Mouse (Mus musculus) intestine, embryonic 16.5 days (tissue): ENCODE measurements at regions not wholly inside any gene's neighbourhood (a gene's known extent, or its start where the extent isn't known, plus 50 kb on each side); places are given as distances from the start of the nearest gene placed in this dataset.

Experiments
- ATAC-seq: fragments of 200-750 bp; cut with Nextera tagmentation; 2 replicates; pipeline ENCODE4 v1.8.0; 2017; ENCODE audit warnings: moderate TSS enrichment, moderate library complexity
- H3K27ac ChIP-seq: fragments of 300-500 bp; sonication (generic); 2 replicates; pipeline ENCODE4 v1.5.1; 2014; ENCODE audit warnings: mild to moderate bottlenecking, low read length
- H3K27me3 ChIP-seq: fragments of 300-500 bp; sonication (generic); replicated peaks from 2 replicates; pipeline ENCODE4 v1.6.1; 2014; ENCODE audit warnings: low read length, control low read depth, mixed read lengths; ENCODE audit not compliant: control insufficient read depth, insufficient read depth
- H3K36me3 ChIP-seq: fragments of 300-500 bp; sonication (generic); 2 replicates; pipeline ENCODE4 v1.6.1; 2014; ENCODE audit warnings: low read length, control low read depth; ENCODE audit not compliant: control insufficient read depth, insufficient read depth
- H3K4me1 ChIP-seq: fragments of 300-500 bp; sonication (generic); 2 replicates; pipeline ENCODE4 v1.6.1; 2014; ENCODE audit warnings: low read length, control low read depth, mixed read lengths; ENCODE audit not compliant: control insufficient read depth, insufficient read depth
- H3K4me2 ChIP-seq: fragments of 300-500 bp; sonication (generic); 2 replicates; pipeline ENCODE4 v1.6.1; 2014; ENCODE audit warnings: low read depth, low read length, control low read depth
- H3K4me3 ChIP-seq: fragments of 300-500 bp; sonication (generic); 2 replicates; pipeline ENCODE4 v1.5.1; 2014; ENCODE audit warnings: mild to moderate bottlenecking, low read length
- H3K9ac ChIP-seq: fragments of 300-500 bp; sonication (generic); 2 replicates; pipeline ENCODE4 v1.6.1; 2014; ENCODE audit warnings: low read depth, low read length
- H3K9me3 ChIP-seq: fragments of 300-500 bp; sonication (generic); 2 replicates; pipeline ENCODE4 v1.6.1; 2016; ENCODE audit warnings: low read length, control low read depth; ENCODE audit not compliant: control insufficient read depth
- WGBS: fragments of 180-500 bp; shearing (Covaris S2); extraction: QIAGEN DNeasy Blood & Tissue Kit; methylation state at CpG from one replicate; pipeline ENCODE4 v1.1.7; 2014; 5-methylcytosine and 5-hydroxymethylcytosine counted together

DNA sequence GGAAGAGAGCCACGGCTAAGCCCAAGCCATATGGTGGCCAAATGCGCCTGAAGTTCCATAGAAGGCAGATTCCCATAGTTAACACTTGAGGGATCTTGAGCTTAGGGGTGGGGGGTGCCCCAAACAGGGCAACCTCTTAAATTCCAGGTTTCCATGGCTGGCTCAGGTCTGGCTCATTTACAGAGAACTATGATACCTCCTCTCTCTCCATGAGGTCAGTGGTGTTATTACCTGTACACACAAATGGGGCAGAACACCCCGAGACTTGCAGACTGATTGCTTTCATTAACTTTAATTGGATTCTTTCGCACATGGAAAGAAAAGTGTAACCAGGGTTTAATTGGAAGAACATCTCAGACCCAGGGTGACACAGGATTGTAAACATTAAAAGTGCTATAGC is 177.1 kb upstream of the Klhl29 start:
- H3K4me2 ChIP-seq = no peak overlapping the region
- no peak overlapping the region for H3K4me3 ChIP-seq
- H3K9me3 ChIP-seq = no peaks in the 10 kb centered on the region
- no peaks in the 10 kb centered on the region for H3K27me3 ChIP-seq
- WGBS = 74% methylated on average over 4 of the region's 4 CpGs
- no peak overlapping the region for H3K27ac ChIP-seq
- H3K36me3 ChIP-seq = no peaks in the 10 kb centered on the region
- no peaks in the 10 kb centered on the region for H3K4me1 ChIP-seq
- ATAC-seq = no peak
- no peak overlapping the region for H3K9ac ChIP-seq

DNA sequence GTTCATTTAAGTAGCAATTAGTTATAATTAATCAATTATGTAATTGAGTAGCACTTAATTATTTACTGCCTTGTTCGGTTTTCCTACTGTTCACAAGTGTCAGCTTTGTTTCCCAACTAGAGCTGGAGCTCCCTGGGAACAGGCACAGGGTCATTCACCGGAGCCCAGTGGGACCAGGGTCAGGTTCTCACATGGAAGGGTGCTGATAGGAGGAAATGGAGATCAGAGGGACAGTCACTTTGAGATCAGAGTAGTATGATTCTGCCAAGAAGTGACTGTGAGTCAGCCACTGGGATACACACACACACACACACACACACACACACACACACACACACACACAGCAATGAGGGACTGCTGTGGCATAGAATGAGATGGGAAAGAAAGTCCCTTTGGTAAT is 176.4 kb upstream of the Klhl29 start:
- no peak for ATAC-seq
- 56% methylated on average over 2 of the region's 2 CpGs for WGBS
- H3K27ac ChIP-seq = no peak overlapping the region
- no peaks in the 10 kb centered on the region for H3K27me3 ChIP-seq
- no peak overlapping the region for H3K9ac ChIP-seq
- H3K4me2 ChIP-seq = no peak overlapping the region
- H3K9me3 ChIP-seq = no peaks in the 10 kb centered on the region
- no peaks in the 10 kb centered on the region for H3K36me3 ChIP-seq
- H3K4me1 ChIP-seq = no peaks in the 10 kb centered on the region
- H3K4me3 ChIP-seq = no peak overlapping the region

DNA sequence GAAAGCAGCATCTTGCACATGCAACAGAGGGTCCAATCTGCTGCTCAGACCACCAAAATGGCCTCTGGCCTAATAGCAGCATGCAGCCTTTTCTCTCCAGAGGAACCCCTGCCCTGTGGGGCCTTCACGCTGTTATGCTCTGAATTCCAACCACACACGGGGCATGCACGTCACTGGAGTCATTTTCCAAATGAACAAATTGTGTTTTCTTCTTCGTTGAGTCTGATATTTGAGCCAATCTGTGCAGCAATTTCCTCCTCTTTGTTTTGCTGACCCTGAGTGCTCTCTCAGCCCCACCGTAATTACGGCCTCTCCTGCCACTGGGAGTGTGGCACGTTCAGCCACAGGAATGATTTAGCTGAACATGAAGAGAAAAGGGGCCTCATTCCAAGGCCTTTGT is 174.3 kb upstream of the Klhl29 start:
- WGBS = 59% methylated on average over 7 of the region's 7 CpGs
- no peak overlapping the region for H3K9ac ChIP-seq
- H3K4me2 ChIP-seq = no peak overlapping the region
- H3K27ac ChIP-seq = no peak overlapping the region
- no peaks in the 10 kb centered on the region for H3K9me3 ChIP-seq
- no peaks in the 10 kb centered on the region for H3K4me1 ChIP-seq
- H3K4me3 ChIP-seq = no peak overlapping the region
- H3K27me3 ChIP-seq = no peaks in the 10 kb centered on the region
- H3K36me3 ChIP-seq = no peaks in the 10 kb centered on the region
- ATAC-seq = no peak

DNA sequence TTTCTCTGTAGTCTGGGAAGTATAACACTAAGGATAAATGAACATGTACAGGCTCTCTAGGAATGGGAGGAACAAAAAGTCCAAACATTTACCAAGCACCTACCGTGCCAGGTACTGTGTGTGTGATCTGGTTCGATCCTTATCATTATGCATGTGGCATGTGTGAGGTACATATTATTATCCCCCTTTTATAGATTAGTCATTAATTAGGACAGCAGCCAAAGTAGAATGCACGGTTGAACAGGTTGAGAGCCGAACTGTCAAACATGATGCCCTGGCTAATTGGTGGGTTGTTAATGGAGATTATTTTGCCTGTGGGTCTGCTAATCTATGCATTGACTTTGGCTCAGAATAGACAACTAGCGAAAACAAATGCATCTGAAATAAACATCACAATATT is 172.2 kb upstream of the Klhl29 start:
- 79% methylated on average over 5 of the region's 5 CpGs for WGBS
- no peak overlapping the region for H3K4me3 ChIP-seq

DNA sequence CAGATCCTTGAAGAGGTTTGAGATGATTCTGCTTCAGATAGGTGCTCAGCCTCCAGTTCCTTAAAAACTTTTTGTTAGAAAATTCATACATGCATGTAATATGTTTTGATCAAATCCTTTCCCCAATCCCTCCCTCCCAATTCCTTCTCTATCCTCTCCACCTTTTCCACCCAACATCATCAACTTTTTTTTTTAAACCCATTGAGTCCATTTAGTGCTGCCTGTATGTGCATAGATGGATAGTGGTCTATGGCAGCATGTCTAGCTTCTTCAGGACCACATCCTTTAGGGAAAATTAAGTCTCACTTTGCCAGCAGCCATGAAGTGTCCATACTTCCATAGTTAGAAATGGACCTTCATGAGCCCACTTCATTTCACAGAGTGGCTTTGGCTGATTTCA is 167.2 kb upstream of the Klhl29 start:
- no peak overlapping the region for H3K9ac ChIP-seq

More for the DNA sequence above, 172.2 kb upstream of the Klhl29 start:
- no peak for ATAC-seq
- no peak overlapping the region for H3K27ac ChIP-seq
- no peaks in the 10 kb centered on the region for H3K4me1 ChIP-seq
- no peak overlapping the region for H3K9ac ChIP-seq
- H3K36me3 ChIP-seq = no peaks in the 10 kb centered on the region
- no peaks in the 10 kb centered on the region for H3K27me3 ChIP-seq
- no peak overlapping the region for H3K4me2 ChIP-seq
- H3K9me3 ChIP-seq = no peaks in the 10 kb centered on the region

DNA sequence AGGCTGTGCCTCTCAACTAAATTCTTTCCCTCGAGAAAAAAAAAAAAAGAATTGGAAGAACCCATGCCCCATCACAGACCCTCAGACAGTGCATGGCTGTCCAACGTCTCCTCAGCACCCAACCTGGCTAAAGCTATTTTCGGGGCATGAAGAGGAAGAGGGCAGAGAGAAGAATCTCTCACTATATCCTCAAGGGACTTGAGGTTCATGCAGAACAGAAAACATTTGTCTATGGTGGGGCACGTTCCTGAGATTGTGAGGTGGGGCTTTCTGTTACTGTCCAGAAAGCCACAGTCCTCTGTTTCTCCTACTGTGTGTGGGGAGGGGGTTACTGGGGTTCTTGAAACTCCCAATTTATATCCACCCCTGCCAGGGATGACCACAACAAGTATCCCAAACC is 120.8 kb upstream of the Klhl29 start:
- H3K27me3 ChIP-seq = no peaks in the 10 kb centered on the region
- no peak for ATAC-seq
- H3K4me1 ChIP-seq = no peaks in the 10 kb centered on the region
- H3K9me3 ChIP-seq = no peaks in the 10 kb centered on the region
- 79% methylated on average over 4 of the region's 4 CpGs for WGBS
- H3K27ac ChIP-seq = no peak overlapping the region
- H3K36me3 ChIP-seq = no peaks in the 10 kb centered on the region
- no peak overlapping the region for H3K4me2 ChIP-seq
- H3K4me3 ChIP-seq = no peak overlapping the region
- no peak overlapping the region for H3K9ac ChIP-seq

More for the DNA sequence above, 167.2 kb upstream of the Klhl29 start:
- no peaks in the 10 kb centered on the region for H3K27me3 ChIP-seq
- no peaks in the 10 kb centered on the region for H3K4me1 ChIP-seq
- no peak for ATAC-seq
- H3K36me3 ChIP-seq = no peaks in the 10 kb centered on the region
- H3K9me3 ChIP-seq = no peaks in the 10 kb centered on the region
- no peak overlapping the region for H3K4me3 ChIP-seq
- H3K27ac ChIP-seq = no peak overlapping the region
- no peak overlapping the region for H3K4me2 ChIP-seq

DNA sequence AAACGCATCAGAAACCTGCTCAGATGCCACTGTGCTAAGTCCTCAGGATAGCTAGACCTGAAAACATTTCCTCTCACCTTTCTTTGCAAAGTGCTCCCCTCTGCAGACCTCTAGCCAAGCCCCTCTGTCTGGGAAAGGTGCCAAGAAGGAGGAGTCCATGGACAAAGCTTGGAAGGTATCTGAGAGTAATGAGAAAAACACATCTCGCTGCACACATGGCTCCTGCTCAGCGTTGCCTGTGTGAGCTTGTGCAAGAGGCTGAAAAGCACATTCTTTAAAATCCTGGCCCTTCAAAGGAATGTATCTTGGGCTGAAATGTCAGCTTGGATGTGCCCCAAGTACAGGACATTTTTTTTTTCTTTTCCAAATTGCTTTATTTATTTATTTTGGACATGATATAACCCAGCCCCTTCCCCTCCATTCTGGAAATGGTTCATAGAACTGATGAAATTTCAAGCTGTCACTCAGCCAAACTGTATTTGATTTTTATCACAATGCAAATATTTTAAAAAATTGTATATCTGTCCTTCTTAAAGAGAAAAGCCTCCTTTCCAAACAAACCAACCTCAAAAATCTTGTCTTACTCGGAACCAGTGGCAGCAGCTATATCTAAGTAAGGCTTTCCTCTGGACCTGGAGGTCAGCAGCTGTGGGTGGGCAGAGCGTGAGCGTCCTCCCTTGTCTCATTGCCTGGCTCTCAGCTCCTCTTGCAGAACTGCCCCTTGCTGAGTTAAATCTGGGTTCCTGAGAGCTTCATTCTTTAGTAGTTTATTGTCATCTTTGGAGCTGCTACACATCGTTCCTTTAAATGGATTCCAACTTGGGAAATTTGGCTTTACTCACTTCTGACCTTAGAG is 119.4 kb upstream of the Klhl29 start:
- Histone ChIP-seq H3K27me3 (no peaks in the 10 kb centered on the region), H3K4me1 (no peaks in the 10 kb centered on the region), H3K27ac (no peak overlapping the region), H3K9ac (no peak overlapping the region), H3K9me3 (no peaks in the 10 kb centered on the region), H3K4me2 (no peak overlapping the region), H3K4me3 (no peak overlapping the region), H3K36me3 (no peaks in the 10 kb centered on the region)
- WGBS = 44% methylated on average over 7 of the region's 7 CpGs
- peak; percentile 66 for ATAC-seq

DNA sequence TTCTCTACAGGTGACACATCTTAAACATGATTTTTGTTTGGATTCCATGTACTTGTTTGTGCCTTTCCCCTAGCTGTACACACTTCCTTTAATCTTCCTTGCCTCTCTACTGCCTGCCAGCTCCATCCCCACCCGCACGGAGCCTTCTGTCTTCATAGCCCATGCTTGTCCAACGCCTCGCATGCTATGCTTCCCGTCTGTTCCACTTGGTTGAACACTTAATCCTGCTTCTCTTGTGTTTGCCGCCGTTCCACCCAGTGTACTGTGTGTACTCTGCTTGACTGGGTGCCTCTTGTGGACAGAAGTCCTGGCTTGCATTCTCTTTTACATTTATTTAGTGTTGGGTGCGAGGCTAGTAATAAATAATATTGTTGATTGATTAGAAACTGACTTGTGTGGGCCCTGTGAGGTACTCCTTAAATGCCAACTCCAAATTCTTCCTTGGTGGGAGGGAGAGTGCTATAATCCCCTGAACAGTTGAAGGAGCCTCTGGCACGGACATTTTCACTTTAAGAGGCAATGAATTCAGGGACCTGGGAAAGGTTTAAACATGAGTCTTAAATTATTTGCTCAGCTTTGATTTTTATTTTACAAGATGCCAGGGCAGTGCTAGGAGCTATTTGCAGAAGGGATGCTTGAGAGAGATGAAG is 88.9 kb upstream of the Klhl29 start:
- Histone ChIP-seq H3K9ac (no peak overlapping the region), H3K27ac (no peak overlapping the region), H3K27me3 (no peaks in the 10 kb centered on the region), H3K4me1 (no peaks in the 10 kb centered on the region), H3K4me2 (no peak overlapping the region), H3K36me3 (no peaks in the 10 kb centered on the region), H3K4me3 (no peak overlapping the region), H3K9me3 (no peaks in the 10 kb centered on the region)
- ATAC-seq = no peak
- WGBS = 82% methylated on average over 9 of the region's 9 CpGs

DNA sequence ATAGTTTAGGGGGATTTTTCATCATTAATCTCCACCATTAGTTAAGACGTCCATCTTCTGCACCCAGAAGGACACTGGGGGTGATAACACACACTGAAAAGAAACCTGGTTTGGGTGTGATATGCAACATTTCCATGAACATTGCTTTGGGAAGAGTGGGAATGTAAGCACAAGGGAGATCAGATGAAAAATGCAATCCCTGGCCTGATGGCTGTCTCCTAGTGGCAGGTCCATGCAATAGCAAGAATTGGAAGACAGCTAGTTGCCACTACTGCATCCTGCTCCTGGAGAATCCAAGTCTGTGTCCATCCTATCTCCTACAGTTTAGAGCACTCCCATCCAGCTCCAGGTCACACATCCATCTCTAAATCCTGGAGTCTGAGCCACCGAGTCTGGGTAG is 77.7 kb upstream of the Klhl29 start:
- no peaks in the 10 kb centered on the region for H3K36me3 ChIP-seq
- no peak overlapping the region for H3K9ac ChIP-seq
- no peaks in the 10 kb centered on the region for H3K9me3 ChIP-seq
- H3K27ac ChIP-seq = no peak overlapping the region
- no peak overlapping the region for H3K4me3 ChIP-seq
- no peak overlapping the region for H3K4me2 ChIP-seq
- no peak for ATAC-seq
- H3K27me3 ChIP-seq = no peaks in the 10 kb centered on the region
- H3K4me1 ChIP-seq = no peaks in the 10 kb centered on the region
- WGBS = 90% methylated on average over 2 of the region's 2 CpGs
